ENCODE assay signal across 9 mouse cellular contexts in genomic region chr1:86415612-86416184, GRCm38 (mm10). TPM values are rescaled to one million over a fixed set of nuclear protein-coding genes. Genes with fewer than 3 reads are reported as not detected.
A peak's percentile ranks its signal among the peaks of the same experiment; 100 is the strongest.
DNase-seq lines count a peak whose midpoint lies in the region; ATAC-seq and TF ChIP-seq lines count a peak whose summit lies in the region.
"Had no signal": no experiment of that assay in that cellular context is flagged by ENCODE, and none has a peak within 500 bp of the region (broad histone marks: within the 10 kb centered on the region; RNA-seq: fewer than 3 reads in every experiment).

No protein-coding gene starts in this region.

- H3K4me3 ChIP-seq in forebrain, embryonic 11.5 days (ENCODE audit: low read depth, low read length): no peak overlapping the region
- no peak overlapping the region for H3K4me3 ChIP-seq in forebrain, postnatal 0 days (ENCODE audit: low read depth, low read length)
- H3K4me3 ChIP-seq in neural tube, embryonic 11.5 days (ENCODE audit: low read depth, low read length): no peak overlapping the region
- H3K4me3 ChIP-seq in intestine, embryonic 14.5 days (ENCODE audit: low read depth, low read length): no peak overlapping the region
- H3K4me3 ChIP-seq in neural tube, embryonic 14.5 days (ENCODE audit: low read depth, low read length): no peak overlapping the region

- no peak for DNase-seq in forebrain, embryonic 11.5 days (ENCODE audit: low spot score)
- no peak for DNase-seq in forebrain, postnatal 0 days
- no peak for DNase-seq in neural tube, embryonic 11.5 days (ENCODE audit: low spot score)
- no peak for DNase-seq in neural tube, embryonic 10.5 days (ENCODE audit: extremely low spot score, low spot score)
- no peak for DNase-seq in intestine, embryonic 14.5 days (ENCODE audit: low spot score)
- DNase-seq in embryo, embryonic 10 days (ENCODE audit: low spot score): no peak
- no peak for DNase-seq in right cerebral cortex, adult 18-20 months

- ATAC-seq in forebrain, embryonic 11.5 days (replicated peaks; ENCODE audit: low FRiP score): peak; percentile 55; the same call in 1 of the 2 replicates
- no peak for ATAC-seq in forebrain, postnatal 0 days
- ATAC-seq in neural tube, embryonic 11.5 days (ENCODE audit: insufficient read depth, low FRiP score, low TSS enrichment): peak; percentile 31; the same call in 1 of the 2 replicates
- 0 out of 2 replicates have a peak, but pooled peaks have one; percentile 57 for ATAC-seq in intestine, embryonic 14.5 days (replicated peaks; ENCODE audit: low FRiP score, low TSS enrichment, low read depth)
- ATAC-seq in neural tube, embryonic 14.5 days (ENCODE audit: low read depth): peak; percentile 35; the same call in 1 of the 2 replicates

- no peaks in the 10 kb centered on the region for H3K9me3 ChIP-seq in forebrain, embryonic 11.5 days (ENCODE audit: control insufficient read depth, low read length)
- H3K9me3 ChIP-seq in forebrain, postnatal 0 days (ENCODE audit: low read length): no peaks in the 10 kb centered on the region
- no peaks in the 10 kb centered on the region for H3K9me3 ChIP-seq in neural tube, embryonic 11.5 days (ENCODE audit: control insufficient read depth, low read length)
- no peaks in the 10 kb centered on the region for H3K9me3 ChIP-seq in intestine, embryonic 14.5 days (ENCODE audit: control insufficient read depth, low read length)
- H3K9me3 ChIP-seq in neural tube, embryonic 14.5 days (ENCODE audit: control insufficient read depth, low read length): no peaks in the 10 kb centered on the region

- H3K27ac ChIP-seq in forebrain, embryonic 11.5 days (ENCODE audit: low read depth, low read length): no peak overlapping the region
- no peak overlapping the region for H3K27ac ChIP-seq in forebrain, postnatal 0 days (ENCODE audit: low read depth, low read length)
- H3K27ac ChIP-seq in neural tube, embryonic 11.5 days (ENCODE audit: low read depth, low read length): no peak overlapping the region
- H3K27ac ChIP-seq in intestine, embryonic 14.5 days (ENCODE audit: low read depth): no peak overlapping the region
- no peak overlapping the region for H3K27ac ChIP-seq in neural tube, embryonic 14.5 days (ENCODE audit: low read depth, low read length)

- H3K36me3 ChIP-seq in forebrain, embryonic 11.5 days (ENCODE audit: control insufficient read depth, insufficient read depth, low read length): no peaks in the 10 kb centered on the region
- no peaks in the 10 kb centered on the region for H3K36me3 ChIP-seq in forebrain, postnatal 0 days (ENCODE audit: insufficient read depth)
- no peaks in the 10 kb centered on the region for H3K36me3 ChIP-seq in neural tube, embryonic 11.5 days (ENCODE audit: control insufficient read depth, insufficient read depth, low read length)
- no peaks in the 10 kb centered on the region for H3K36me3 ChIP-seq in intestine, embryonic 14.5 days (ENCODE audit: control insufficient read depth, insufficient read depth, low read length)
- H3K36me3 ChIP-seq in neural tube, embryonic 14.5 days (ENCODE audit: control insufficient read depth, insufficient read depth, low read length): no peaks in the 10 kb centered on the region

- no peak overlapping the region for H3K9ac ChIP-seq in forebrain, embryonic 11.5 days (ENCODE audit: low read length)
- H3K9ac ChIP-seq in forebrain, postnatal 0 days: no peak overlapping the region
- H3K9ac ChIP-seq in neural tube, embryonic 11.5 days (ENCODE audit: low read length): no peak overlapping the region
- H3K9ac ChIP-seq in intestine, embryonic 14.5 days (ENCODE audit: low read length): no peak overlapping the region
- no peak overlapping the region for H3K9ac ChIP-seq in neural tube, embryonic 14.5 days (replicated peaks; ENCODE audit: low read depth, low read length)

- WGBS in forebrain, embryonic 11.5 days: 73% methylated on average over 7 of the region's 7 CpGs
- WGBS in forebrain, postnatal 0 days: 70% methylated on average over 7 of the region's 7 CpGs
- 71% methylated on average over 7 of the region's 7 CpGs for WGBS in neural tube, embryonic 11.5 days
- WGBS in intestine, embryonic 14.5 days: 60% methylated on average over 7 of the region's 7 CpGs
- WGBS in neural tube, embryonic 14.5 days: 79% methylated on average over 7 of the region's 7 CpGs

- no peaks in the 10 kb centered on the region for H3K4me1 ChIP-seq in forebrain, embryonic 11.5 days (replicated peaks; ENCODE audit: control insufficient read depth, insufficient read depth, low read length)
- peaks cover under 1% of the 10 kb centered on the region; the same call in 1 of the 2 replicates for H3K4me1 ChIP-seq in forebrain, postnatal 0 days (ENCODE audit: insufficient read depth)
- no peaks in the 10 kb centered on the region for H3K4me1 ChIP-seq in neural tube, embryonic 11.5 days (ENCODE audit: control insufficient read depth, insufficient read depth, low read length)
- no peaks in the 10 kb centered on the region for H3K4me1 ChIP-seq in intestine, embryonic 14.5 days (replicated peaks; ENCODE audit: control insufficient read depth, insufficient read depth, low read length)
- H3K4me1 ChIP-seq in neural tube, embryonic 14.5 days (ENCODE audit: control insufficient read depth, insufficient read depth, low read length): no peaks in the 10 kb centered on the region

- H3K27me3 ChIP-seq in forebrain, embryonic 11.5 days (ENCODE audit: control insufficient read depth, insufficient read depth, low read length): no peaks in the 10 kb centered on the region
- H3K27me3 ChIP-seq in forebrain, postnatal 0 days (ENCODE audit: insufficient read depth, low read length): no peaks in the 10 kb centered on the region
- no peaks in the 10 kb centered on the region for H3K27me3 ChIP-seq in neural tube, embryonic 11.5 days (ENCODE audit: control insufficient read depth, insufficient read depth, low read length)
- H3K27me3 ChIP-seq in intestine, embryonic 14.5 days (replicated peaks; ENCODE audit: control insufficient read depth, insufficient read depth, low read length): no peaks in the 10 kb centered on the region
- H3K27me3 ChIP-seq in neural tube, embryonic 14.5 days (ENCODE audit: control insufficient read depth, insufficient read depth, low read length): no peaks in the 10 kb centered on the region

- H3K4me2 ChIP-seq in forebrain, embryonic 11.5 days (ENCODE audit: low read depth, low read length, severe bottlenecking): no peak overlapping the region
- H3K4me2 ChIP-seq in forebrain, postnatal 0 days (ENCODE audit: low read depth): no peak overlapping the region
- H3K4me2 ChIP-seq in neural tube, embryonic 11.5 days (ENCODE audit: low read depth): no peak overlapping the region
- H3K4me2 ChIP-seq in intestine, embryonic 14.5 days (ENCODE audit: low read length): no peak overlapping the region
- no peak overlapping the region for H3K4me2 ChIP-seq in neural tube, embryonic 14.5 days (ENCODE audit: low read depth, low read length)

- TF ChIP-seq CTCF in forebrain, postnatal 0 days (IDR thresholded peaks at IDR 0.05; ENCODE audit: low read depth): no peak; the same call in none of the 2 replicates

RNA-seq across cellular contexts. Expression of gene Nmur1, which starts 10.3 kb away (rescaled TPM):
- polyA plus RNA-seq in forebrain, embryonic 11.5 days (2014; fragmentation: Nextera tagmentation; extraction: Ambion mirVana): 0.72 TPM in 1 of 2 replicates, not detected in the other
- total RNA-seq in forebrain, postnatal 0 days (2014; rRNA removed): 0.15 and 0.33 TPM in 2 replicates
- 0.17 and 0.19 TPM in 2 replicates for polyA plus RNA-seq in forebrain, postnatal 0 days (2015; fragmentation: Nextera tagmentation; extraction: Ambion mirVana)
- polyA plus RNA-seq in neural tube, embryonic 11.5 days (2014; fragmentation: Nextera tagmentation; extraction: Ambion mirVana): 0.35 TPM in 1 of 2 replicates, not detected in the other
- not detected in 2 replicates for polyA plus RNA-seq in intestine, embryonic 14.5 days (2014; fragmentation: Nextera tagmentation; extraction: Ambion mirVana)
- polyA plus RNA-seq in neural tube, embryonic 14.5 days (2014; fragmentation: Nextera tagmentation; extraction: Ambion mirVana): not detected in 2 replicates
- polyA plus RNA-seq: heart, embryonic 14.5 days had no signal

RNA-seq across cellular contexts. Expression of gene Tex44, which starts 10.4 kb away (rescaled TPM):
- polyA plus RNA-seq in forebrain, embryonic 11.5 days (2014; fragmentation: Nextera tagmentation; extraction: Ambion mirVana): not detected in 2 replicates
- 0.29 TPM in 1 of 2 replicates, not detected in the other for total RNA-seq in forebrain, postnatal 0 days (2014; rRNA removed)
- not detected in 2 replicates for polyA plus RNA-seq in forebrain, postnatal 0 days (2015; fragmentation: Nextera tagmentation; extraction: Ambion mirVana)
- polyA plus RNA-seq in neural tube, embryonic 11.5 days (2014; fragmentation: Nextera tagmentation; extraction: Ambion mirVana): not detected in 2 replicates
- polyA plus RNA-seq in intestine, embryonic 14.5 days (2014; fragmentation: Nextera tagmentation; extraction: Ambion mirVana): not detected in 2 replicates
- polyA plus RNA-seq in neural tube, embryonic 14.5 days (2014; fragmentation: Nextera tagmentation; extraction: Ambion mirVana): not detected in 2 replicates
- polyA plus RNA-seq: heart, embryonic 14.5 days had no signal

RNA-seq across cellular contexts. Expression of gene Ncl, which starts 56.5 kb away (rescaled TPM):
- polyA plus RNA-seq in forebrain, embryonic 11.5 days (2014; fragmentation: Nextera tagmentation; extraction: Ambion mirVana): 410 and 411 TPM in 2 replicates
- 35.9 and 50.6 TPM in 2 replicates for total RNA-seq in forebrain, postnatal 0 days (2014; rRNA removed)
- polyA plus RNA-seq in forebrain, postnatal 0 days (2015; fragmentation: Nextera tagmentation; extraction: Ambion mirVana): 164 and 210 TPM in 2 replicates
- polyA plus RNA-seq in neural tube, embryonic 11.5 days (2014; fragmentation: Nextera tagmentation; extraction: Ambion mirVana): 368 and 376 TPM in 2 replicates
- polyA plus RNA-seq in intestine, embryonic 14.5 days (2014; fragmentation: Nextera tagmentation; extraction: Ambion mirVana): 423 and 436 TPM in 2 replicates
- 165 and 194 TPM in 2 replicates for polyA plus RNA-seq in neural tube, embryonic 14.5 days (2014; fragmentation: Nextera tagmentation; extraction: Ambion mirVana)
